ENCODE assay signal across 12 mouse cellular contexts in genomic region chr2:4499916-4500315, GRCm38 (mm10).
DNase-seq lines count a peak whose midpoint lies in the region; ATAC-seq lines count a peak whose summit lies in the region.
"Had no signal": no experiment of that assay in that cellular context is flagged by ENCODE, and none has a peak within 500 bp of the region (broad histone marks: within the 10 kb centered on the region; RNA-seq: fewer than 3 reads in every experiment).

No protein-coding gene starts in this region.

- H3K9ac ChIP-seq in heart, embryonic 11.5 days (ENCODE audit: low read depth, low read length) = no peak overlapping the region
- H3K9ac ChIP-seq: embryonic facial prominence, embryonic 15.5 days; heart, embryonic 13.5 days; neural tube, embryonic 13.5 days had no signal

- H3K4me1 ChIP-seq in heart, embryonic 11.5 days (ENCODE audit: control insufficient read depth, insufficient read depth, low read length) = peaks cover 3% of the 10 kb centered on the region; the same call in 1 of the 2 replicates

- H3K27ac ChIP-seq in heart, embryonic 11.5 days (ENCODE audit: low read depth, low read length) = no peak overlapping the region
- H3K27ac ChIP-seq: embryonic facial prominence, embryonic 15.5 days; heart, embryonic 13.5 days; neural tube, embryonic 13.5 days; stomach, postnatal 0 days had no signal

- H3K9me3 ChIP-seq in heart, embryonic 11.5 days (replicated peaks; ENCODE audit: control insufficient read depth, low read length) = no peaks in the 10 kb centered on the region
- H3K9me3 ChIP-seq: embryonic facial prominence, embryonic 15.5 days; heart, embryonic 13.5 days; neural tube, embryonic 13.5 days had no signal

- H3K27me3 ChIP-seq in heart, embryonic 11.5 days (ENCODE audit: control insufficient read depth, insufficient read depth, low read length) = no peaks in the 10 kb centered on the region
- H3K27me3 ChIP-seq: embryonic facial prominence, embryonic 15.5 days; heart, embryonic 13.5 days; neural tube, embryonic 13.5 days had no signal

- intact Hi-C loops in left cerebral cortex, postnatal 14 days (cut with DNase I) = loop anchor here (1.0 to 10.0 kb wide), 6 partner anchors 101 to 465 kb away; no protein-coding TSS in a partner anchor

- no peak overlapping the region for H3K4me3 ChIP-seq in heart, embryonic 11.5 days (ENCODE audit: low read depth, low read length)
- H3K4me3 ChIP-seq: embryonic facial prominence, embryonic 15.5 days; heart, embryonic 13.5 days; neural tube, embryonic 13.5 days had no signal

- H3K4me2 ChIP-seq in heart, embryonic 11.5 days = no peak overlapping the region
- H3K4me2 ChIP-seq: embryonic facial prominence, embryonic 15.5 days; heart, embryonic 13.5 days; neural tube, embryonic 13.5 days had no signal

- WGBS in heart, embryonic 11.5 days (ENCODE audit: insufficient replicate concordance) = 86% methylated on average over 9 of the region's 9 CpGs

- no peak for ATAC-seq in heart, embryonic 11.5 days (replicated peaks; ENCODE audit: insufficient number of reproducible peaks, low FRiP score, low TSS enrichment)
- ATAC-seq: intestine, postnatal 0 days had no signal

- DNase-seq in layer of hippocampus, adult 18-20 months (ENCODE audit: low spot score in 2 of 2) = peak; percentile 56 to 79
- no peak for DNase-seq in layer of hippocampus, postnatal 25 days (ENCODE audit: extremely low spot score in 1 of 2, low spot score in 1 of 2)
- peak; percentile 49 to 62 for DNase-seq in right cerebral cortex, postnatal 36 days (ENCODE audit: low spot score in 2 of 2)
- DNase-seq in right cerebral cortex, postnatal 10 days (ENCODE audit: low spot score in 2 of 2) = no peak
- DNase-seq in left cerebral cortex, postnatal 14 days (ENCODE audit: low spot score in 2 of 2) = peak; percentile 38 to 49
- no peak for DNase-seq in kidney, postnatal 4 days

- peaks cover 9% of the 10 kb centered on the region; the same call in 1 of the 2 replicates for H3K36me3 ChIP-seq in heart, embryonic 11.5 days (ENCODE audit: control insufficient read depth, insufficient read depth, low read length)
- H3K36me3 ChIP-seq: embryonic facial prominence, embryonic 15.5 days had no signal

Comparison
In these comparisons a context has a peak if more than half of its experiments do, and no peak if none do; other contexts are left out.
1. DNase-seq: peak in layer of hippocampus, adult 18-20 months (2 of 2), right cerebral cortex, postnatal 36 days (2 of 2) and left cerebral cortex, postnatal 14 days (2 of 2); none in layer of hippocampus, postnatal 25 days (0 of 2), right cerebral cortex, postnatal 10 days (0 of 2) and kidney, postnatal 4 days (0 of 2).